Mouse (Mus musculus): ENCODE data around the gene Cdk5.
"Not testable (repeated sequence)": the region's sequence is repeated elsewhere in the genome, so short reads cannot be mapped to it uniquely, and the experiment has no call there.

The Cdk5 gene

GRCm38 (mm10) chr5:24399686-24400085 is 23.6 kb downstream of the Cdk5 start:
- DNase-seq (ENCODE audit: low spot score in 2 of 2) = no peak

GRCm38 (mm10) chr5:24396254-24396653 is 27.1 kb downstream of the Cdk5 start:
- not testable (repeated sequence) for DNase-seq (ENCODE audit: low spot score in 2 of 2)

- DNase-seq (ENCODE audit: low spot score in 2 of 2) = peak; percentile 97 to 98
These were observed 29.0 kb downstream of the Cdk5 start for GRCm38 (mm10) chr5:24394165-24394894.

- DNase-seq (ENCODE audit: low spot score in 2 of 2) = peak; percentile 85 to 88
These were observed 29.8 kb downstream of the Cdk5 start, which contains the start of gene Abcb8 for GRCm38 (mm10) chr5:24393392-24393997. Gene Abcb8, plus strand, starts transcription at chr5:24393663.

GRCm38 (mm10) chr5:24392724-24393123 is 30.6 kb downstream of the Cdk5 start:
- DNase-seq (ENCODE audit: low spot score in 2 of 2) = no peak

GRCm38 (mm10) chr5:24391864-24392263 is 31.5 kb downstream of the Cdk5 start, which contains the start of gene Atg9b:
Gene Atg9b, minus strand, starts transcription at chr5:24392143.
- DNase-seq (ENCODE audit: low spot score in 2 of 2) = no peak

- DNase-seq (ENCODE audit: low spot score in 2 of 2) = no peak
These were observed 33.7 kb downstream of the Cdk5 start for GRCm38 (mm10) chr5:24389658-24390020.

GRCm38 (mm10) chr5:24389011-24389657 is 34.2 kb downstream of the Cdk5 start:
- DNase-seq (ENCODE audit: low spot score in 2 of 2) = no peak

- no peak for DNase-seq (ENCODE audit: low spot score in 2 of 2)
These were observed 34.9 kb downstream of the Cdk5 start for GRCm38 (mm10) chr5:24388246-24388915.

GRCm38 (mm10) chr5:24387264-24388241 is 35.8 kb downstream of the Cdk5 start:
- DNase-seq (ENCODE audit: low spot score in 2 of 2) = peak; percentile 84 to 88

GRCm38 (mm10) chr5:24385887-24386550 is 37.3 kb downstream of the Cdk5 start:
- no peak for DNase-seq (ENCODE audit: low spot score in 2 of 2)

- DNase-seq (ENCODE audit: low spot score in 2 of 2) = no peak
These were observed 38.0 kb downstream of the Cdk5 start for GRCm38 (mm10) chr5:24385374-24385773.

GRCm38 (mm10) chr5:24384407-24384806 is 38.9 kb downstream of the Cdk5 start:
- peak in 1 of 2 experiments; percentile 62 for DNase-seq (ENCODE audit: low spot score in 2 of 2)

GRCm38 (mm10) chr5:24383026-24383859 is 40.1 kb downstream of the Cdk5 start:
- DNase-seq (ENCODE audit: low spot score in 2 of 2) = peak; percentile 95

- no peak for DNase-seq (ENCODE audit: low spot score in 2 of 2)
These were observed 41.3 kb downstream of the Cdk5 start for GRCm38 (mm10) chr5:24381988-24382387.

GRCm38 (mm10) chr5:24381486-24381885 is 41.8 kb downstream of the Cdk5 start:
- DNase-seq (ENCODE audit: low spot score in 2 of 2) = no peak

- DNase-seq (ENCODE audit: low spot score in 2 of 2) = no peak
These were observed 42.8 kb downstream of the Cdk5 start for GRCm38 (mm10) chr5:24380499-24380898.

- no peak for DNase-seq (ENCODE audit: low spot score in 2 of 2)
These were observed 43.8 kb downstream of the Cdk5 start for GRCm38 (mm10) chr5:24379501-24379900.

- no peak for DNase-seq (ENCODE audit: low spot score in 2 of 2)
These were observed 44.6 kb downstream of the Cdk5 start for GRCm38 (mm10) chr5:24378700-24379099.
